Mouse (Mus musculus): ENCODE data around the gene Bmp8a. TPM values are rescaled to one million over a fixed set of nuclear protein-coding genes. Genes with fewer than 3 reads are reported as not detected.
A peak's percentile ranks its signal among the peaks of the same experiment; 100 is the strongest.
"Not testable (repeated sequence)": the region's sequence is repeated elsewhere in the genome, so short reads cannot be mapped to it uniquely, and the experiment has no call there.

Gene Bmp8a
- polyA plus RNA-seq, 1 experiment, result 2.4 TPM

DNA sequence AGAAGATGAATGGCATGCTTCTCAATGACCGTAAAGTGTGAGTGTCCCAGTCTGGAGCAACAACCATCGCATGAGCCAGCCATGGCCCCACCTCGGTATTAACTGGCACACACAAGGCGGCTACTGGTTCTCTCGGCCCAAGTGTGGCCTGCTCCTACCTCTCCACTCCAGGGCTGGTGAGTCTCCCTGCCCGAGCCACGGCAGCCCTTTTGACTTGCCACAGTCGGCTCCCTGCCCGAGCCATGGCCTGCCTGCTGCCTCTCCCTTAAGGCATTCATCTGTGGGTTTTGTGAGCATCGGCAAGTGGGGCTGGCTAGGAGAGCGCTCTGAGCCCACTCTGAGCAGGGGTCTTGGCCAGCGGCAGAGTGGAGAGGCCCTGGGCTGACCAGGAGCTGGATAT, 54.0 kb downstream of the Bmp8a start:
- no peak overlapping the region for H3K4me3 ChIP-seq (ENCODE audit: low read depth, low read length)
- H3K27ac ChIP-seq (ENCODE audit: insufficient read depth, low read length), result no peak overlapping the region
- H3K27me3 ChIP-seq (ENCODE audit: control insufficient read depth, insufficient read depth, low read length, poor library complexity, severe bottlenecking), result no peaks in the 10 kb centered on the region
- H3K4me1 ChIP-seq (ENCODE audit: control insufficient read depth, insufficient read depth, low read length), result no peaks in the 10 kb centered on the region
- no peak overlapping the region for H3K9ac ChIP-seq (ENCODE audit: low read depth, poor library complexity, severe bottlenecking)
- H3K36me3 ChIP-seq (ENCODE audit: control insufficient read depth, insufficient read depth, low read length, poor library complexity, severe bottlenecking), result peaks cover 94% of the 10 kb centered on the region
- H3K9me3 ChIP-seq (replicated peaks; ENCODE audit: control insufficient read depth, insufficient read depth, low read length, poor library complexity, severe bottlenecking), result no peaks in the 10 kb centered on the region
- TF ChIP-seq POLR2A (IDR thresholded peaks at IDR 0.05; ENCODE audit: insufficient read depth, low read length), result no peak
- TF ChIP-seq EP300 (IDR thresholded peaks at IDR 0.05; ENCODE audit: insufficient read depth, low read depth, low read length), result no peak
- TF ChIP-seq CTCF (IDR thresholded peaks at IDR 0.05; ENCODE audit: low read depth, low read length), result no peak

- no peak overlapping the region for H3K9ac ChIP-seq (ENCODE audit: low read depth, poor library complexity, severe bottlenecking)
- H3K4me1 ChIP-seq (ENCODE audit: control insufficient read depth, insufficient read depth, low read length), result no peaks in the 10 kb centered on the region
- TF ChIP-seq EP300 (IDR thresholded peaks at IDR 0.05; ENCODE audit: insufficient read depth, low read depth, low read length) (no peak), CTCF (IDR thresholded peaks at IDR 0.05; ENCODE audit: low read depth, low read length) (no peak), POLR2A (IDR thresholded peaks at IDR 0.05; ENCODE audit: insufficient read depth, low read length) (no peak)
- no peak overlapping the region for H3K4me3 ChIP-seq (ENCODE audit: low read depth, low read length)
- H3K9me3 ChIP-seq (replicated peaks; ENCODE audit: control insufficient read depth, insufficient read depth, low read length, poor library complexity, severe bottlenecking), result no peaks in the 10 kb centered on the region
- no peaks in the 10 kb centered on the region for H3K27me3 ChIP-seq (ENCODE audit: control insufficient read depth, insufficient read depth, low read length, poor library complexity, severe bottlenecking)
- no peak overlapping the region for H3K27ac ChIP-seq (ENCODE audit: insufficient read depth, low read length)
- peaks cover 72% of the 10 kb centered on the region for H3K36me3 ChIP-seq (ENCODE audit: control insufficient read depth, insufficient read depth, low read length, poor library complexity, severe bottlenecking)
These were observed 56.3 kb downstream of the Bmp8a start for GRCm38 (mm10) chr4:123286790-123287189.

DNA sequence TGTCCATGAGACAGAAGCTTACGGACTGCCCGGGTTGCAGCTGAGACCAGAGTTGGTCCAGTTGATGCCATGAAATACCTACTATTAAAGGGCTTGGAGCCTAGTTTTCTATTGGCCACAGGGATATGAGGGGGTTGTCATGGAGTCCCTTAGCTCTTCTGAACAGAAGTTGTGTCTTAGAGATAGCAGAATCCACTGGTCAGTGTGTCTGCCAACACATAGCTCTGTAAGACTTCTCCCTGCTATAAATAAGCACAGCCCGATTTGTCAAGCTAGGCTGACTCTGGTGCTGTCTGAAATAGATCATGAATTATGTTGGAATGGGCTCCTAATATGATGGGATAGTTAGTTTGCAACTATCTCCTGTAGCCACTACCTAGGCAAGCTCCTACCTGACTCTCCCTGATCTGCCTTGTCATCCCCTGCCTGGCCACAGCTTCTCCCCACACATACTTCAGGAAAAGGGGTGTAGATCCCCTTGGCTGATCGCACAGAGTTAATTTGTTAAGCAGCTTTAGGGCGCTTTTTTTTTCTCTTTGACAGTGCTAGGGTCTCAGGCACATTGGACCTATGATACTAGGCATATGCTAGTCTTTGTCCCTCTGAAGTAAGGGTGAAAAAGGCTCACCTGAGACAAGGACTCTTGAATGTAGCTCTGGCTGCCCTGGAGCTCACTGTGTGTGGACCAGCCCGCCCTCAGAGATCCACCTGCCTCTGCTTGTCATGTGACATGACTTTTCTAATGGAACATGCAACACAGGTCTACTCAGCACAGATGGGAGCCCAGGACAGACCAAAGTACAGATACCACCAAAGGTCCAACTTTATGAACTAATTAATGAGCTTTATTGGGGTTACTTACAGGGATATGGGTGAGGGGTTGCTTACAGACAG, 58.1 kb downstream of the Bmp8a start:
- peaks cover 56% of the 10 kb centered on the region for H3K36me3 ChIP-seq (ENCODE audit: control insufficient read depth, insufficient read depth, low read length, poor library complexity, severe bottlenecking)
- H3K27ac ChIP-seq (ENCODE audit: insufficient read depth, low read length), result no peak overlapping the region
- peak overlapping the region; percentile 78; the same call in 1 of the 2 replicates for H3K4me3 ChIP-seq (ENCODE audit: low read depth, low read length)
- H3K9ac ChIP-seq (ENCODE audit: low read depth, poor library complexity, severe bottlenecking), result peak overlapping the region; percentile 61
- H3K4me1 ChIP-seq (ENCODE audit: control insufficient read depth, insufficient read depth, low read length), result no peaks in the 10 kb centered on the region
- no peaks in the 10 kb centered on the region for H3K27me3 ChIP-seq (ENCODE audit: control insufficient read depth, insufficient read depth, low read length, poor library complexity, severe bottlenecking)
- H3K9me3 ChIP-seq (replicated peaks; ENCODE audit: control insufficient read depth, insufficient read depth, low read length, poor library complexity, severe bottlenecking), result no peaks in the 10 kb centered on the region
- TF ChIP-seq EP300 (IDR thresholded peaks at IDR 0.05; ENCODE audit: insufficient read depth, low read depth, low read length) (no peak), CTCF (IDR thresholded peaks at IDR 0.05; ENCODE audit: low read depth, low read length) (no peak), POLR2A (IDR thresholded peaks at IDR 0.05; ENCODE audit: insufficient read depth, low read length) (no peak)

DNA sequence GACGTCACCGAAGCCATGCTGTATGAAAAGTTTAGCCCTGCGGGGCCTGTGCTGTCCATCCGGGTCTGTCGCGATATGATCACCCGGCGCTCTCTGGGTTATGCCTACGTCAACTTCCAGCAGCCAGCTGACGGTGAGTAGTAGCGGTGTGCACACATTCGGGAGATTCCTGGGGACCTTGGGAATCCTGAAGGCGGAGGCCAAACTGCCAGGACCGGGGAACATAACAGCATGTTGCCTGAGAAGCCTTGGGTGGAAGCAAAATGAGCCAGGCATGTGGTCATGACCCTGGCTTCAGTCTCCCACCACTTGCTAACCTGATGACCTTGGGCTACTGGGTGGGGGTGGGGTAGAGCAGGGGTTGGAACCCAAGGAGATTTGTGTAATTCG, 59.4 kb downstream of the Bmp8a start:
- not testable (repeated sequence) for H3K9me3 ChIP-seq (replicated peaks; ENCODE audit: control insufficient read depth, insufficient read depth, low read length, poor library complexity, severe bottlenecking)

DNA sequence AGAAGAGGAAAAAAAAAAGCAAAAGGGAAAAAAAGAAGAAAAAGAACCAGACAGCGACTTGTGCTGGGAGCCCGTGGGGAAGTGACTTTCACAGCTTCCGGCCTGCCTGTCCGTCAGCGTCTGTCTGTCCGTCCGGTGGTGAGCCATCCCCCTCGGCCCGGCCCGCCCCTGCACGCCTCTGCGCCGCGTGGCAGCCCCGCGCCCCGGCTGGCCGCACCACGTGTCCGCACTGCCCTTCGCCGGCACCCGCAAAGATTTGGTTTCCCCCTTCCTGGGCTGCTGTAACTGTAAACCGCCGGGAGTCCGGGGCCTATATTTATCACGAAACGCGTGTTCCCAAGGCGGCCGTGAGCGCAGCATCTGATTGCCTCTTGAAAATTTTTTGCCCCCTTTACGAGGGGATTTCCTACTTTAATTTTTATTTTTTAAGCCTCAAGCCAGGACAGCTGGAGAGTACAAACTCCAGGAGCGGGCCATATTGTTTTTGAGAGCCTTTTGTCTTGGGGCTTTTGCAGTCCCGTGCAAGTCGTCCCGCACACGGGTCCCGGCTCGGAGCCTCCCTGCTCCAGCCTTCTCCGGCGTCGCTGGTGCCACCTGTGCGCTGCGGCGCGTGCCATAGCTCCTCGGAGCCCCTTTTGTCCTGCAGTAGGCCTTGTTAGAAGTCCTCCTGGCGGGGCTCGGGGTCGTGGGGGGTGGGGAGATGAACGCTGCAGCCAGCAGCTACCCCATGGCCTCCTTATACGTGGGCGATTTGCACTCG, 60.0 kb downstream of the Bmp8a start:
- H3K27me3 ChIP-seq (ENCODE audit: control insufficient read depth, insufficient read depth, low read length, poor library complexity, severe bottlenecking); H3K27ac ChIP-seq (ENCODE audit: insufficient read depth, low read length): not testable (repeated sequence)

More for the DNA sequence above, 59.4 kb downstream of the Bmp8a start:
- H3K4me1 ChIP-seq (ENCODE audit: control insufficient read depth, insufficient read depth, low read length); H3K27ac ChIP-seq (ENCODE audit: insufficient read depth, low read length); H3K27me3 ChIP-seq (ENCODE audit: control insufficient read depth, insufficient read depth, low read length, poor library complexity, severe bottlenecking): not testable (repeated sequence)
- Histone ChIP-seq H3K36me3 (ENCODE audit: control insufficient read depth, insufficient read depth, low read length, poor library complexity, severe bottlenecking) (peaks cover 43% of the 10 kb centered on the region), H3K9ac (ENCODE audit: low read depth, poor library complexity, severe bottlenecking) (peak overlapping the region; percentile 61), H3K4me3 (ENCODE audit: low read depth, low read length) (peak overlapping the region; percentile 78)

DNA sequence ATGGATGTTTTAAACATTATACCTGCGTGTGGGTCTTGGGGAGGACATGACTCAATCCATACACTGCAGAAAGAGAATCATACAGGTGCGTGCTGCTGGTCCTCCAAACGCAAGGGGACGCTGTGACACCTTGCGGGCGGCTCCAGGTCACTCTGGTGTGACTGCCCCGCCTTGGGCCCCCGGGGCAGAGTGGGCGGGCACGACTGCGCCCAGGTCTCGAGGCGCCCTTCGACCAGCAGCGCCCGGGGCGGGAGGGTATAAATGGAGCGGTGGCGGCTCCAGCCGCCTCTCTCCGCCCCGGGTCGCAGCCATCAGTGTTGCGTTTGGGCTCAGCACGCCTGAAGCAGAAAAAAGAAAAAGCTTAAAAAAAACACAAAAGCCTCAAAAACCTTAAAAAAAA, 60.6 kb downstream of the Bmp8a start:
- Histone ChIP-seq H3K27me3 (ENCODE audit: control insufficient read depth, insufficient read depth, low read length, poor library complexity, severe bottlenecking) (no peaks in the 10 kb centered on the region), H3K9me3 (replicated peaks; ENCODE audit: control insufficient read depth, insufficient read depth, low read length, poor library complexity, severe bottlenecking) (no peaks in the 10 kb centered on the region), H3K4me3 (ENCODE audit: low read depth, low read length) (peak overlapping the region; percentile 70), H3K4me1 (ENCODE audit: control insufficient read depth, insufficient read depth, low read length) (no peaks in the 10 kb centered on the region), H3K9ac (ENCODE audit: low read depth, poor library complexity, severe bottlenecking) (peak overlapping the region; percentile 61), H3K27ac (ENCODE audit: insufficient read depth, low read length) (no peak overlapping the region), H3K36me3 (ENCODE audit: control insufficient read depth, insufficient read depth, low read length, poor library complexity, severe bottlenecking) (peaks cover 32% of the 10 kb centered on the region)
- TF ChIP-seq EP300 (IDR thresholded peaks at IDR 0.05; ENCODE audit: insufficient read depth, low read depth, low read length), result peak; percentile 65; the same call in 1 of the 2 replicates
- TF ChIP-seq CTCF (IDR thresholded peaks at IDR 0.05; ENCODE audit: low read depth, low read length), result peak; percentile 75
- TF ChIP-seq POLR2A (IDR thresholded peaks at IDR 0.05; ENCODE audit: insufficient read depth, low read length), result no peak

More for the DNA sequence above, 60.0 kb downstream of the Bmp8a start:
- Histone ChIP-seq H3K36me3 (ENCODE audit: control insufficient read depth, insufficient read depth, low read length, poor library complexity, severe bottlenecking) (peaks cover 38% of the 10 kb centered on the region), H3K4me3 (ENCODE audit: low read depth, low read length) (peak overlapping the region; percentile 70), H3K9ac (ENCODE audit: low read depth, poor library complexity, severe bottlenecking) (peak overlapping the region; percentile 61)
- not testable (repeated sequence) for H3K4me1 ChIP-seq (ENCODE audit: control insufficient read depth, insufficient read depth, low read length); H3K9me3 ChIP-seq (replicated peaks; ENCODE audit: control insufficient read depth, insufficient read depth, low read length, poor library complexity, severe bottlenecking)
